Mouse (Mus musculus) testis, adult 2 months (tissue): Measurements from ENCODE around the gene Atg2b.

Experiments used
- CTCF ChIP-seq: fragments of 200-500 bp; IDR thresholded peaks from 2 replicates; pipeline ENCODE4 v1.5.1; 2012; ENCODE audit warnings: low read depth, mild to moderate bottlenecking, inconsistent platforms, low read length, moderate library complexity; ENCODE audit not compliant: control insufficient read depth, insufficient read depth, insufficient replicate concordance
- POLR2A ChIP-seq: fragments of 200-500 bp; IDR thresholded peaks from 2 replicates; pipeline ENCODE4 v1.6.1; 2012; ENCODE audit warnings: low read depth, mild to moderate bottlenecking, inconsistent platforms, low read length, moderate library complexity; ENCODE audit not compliant: control insufficient read depth

DNA sequence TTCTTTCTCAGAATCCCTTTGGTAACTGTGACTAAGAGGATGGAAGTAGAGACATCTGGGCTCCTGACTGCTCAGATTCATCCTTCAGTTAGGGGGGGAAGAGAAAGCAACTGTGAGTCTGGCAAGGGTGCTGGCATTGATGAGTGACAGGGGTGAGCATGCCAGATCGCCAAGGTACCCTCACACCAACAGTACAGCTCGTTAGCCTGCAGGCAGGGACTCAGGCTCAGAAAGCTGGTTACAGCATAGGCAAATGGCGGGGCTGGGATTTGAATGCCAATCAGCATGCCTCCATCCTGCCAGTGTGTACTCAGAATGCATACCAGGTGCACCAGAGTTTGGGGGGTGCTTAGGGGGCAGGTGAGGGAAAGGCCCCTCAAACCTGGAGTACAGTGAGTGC, 113.1 kb downstream of the Atg2b start:
- TF ChIP-seq POLR2A (no peak), CTCF (no peak)
